ENCODE assay signal across 41 mouse cellular contexts in genomic region chr12:111182378-111182777, GRCm38 (mm10). TPM values are rescaled to one million over a fixed set of nuclear protein-coding genes. Genes with fewer than 3 reads are reported as not detected.
"Had no signal": no experiment of that assay in that cellular context is flagged by ENCODE, and none has a peak within 500 bp of the region (broad histone marks: within the 10 kb centered on the region; RNA-seq: fewer than 3 reads in every experiment).

No protein-coding gene starts in this region.

- ATAC-seq: hindbrain, postnatal 0 days; intestine, embryonic 16.5 days; liver, embryonic 12.5 days had no signal

- H3K27me3 ChIP-seq: heart, embryonic 12.5 days; hindbrain, embryonic 13.5 days; hindbrain, embryonic 15.5 days; kidney, embryonic 15.5 days; limb, embryonic 13.5 days; limb, embryonic 15.5 days; liver, embryonic 12.5 days had no signal

- H3K9me3 ChIP-seq: heart, embryonic 10.5 days; heart, embryonic 12.5 days; hindbrain, embryonic 13.5 days; hindbrain, embryonic 15.5 days; kidney, embryonic 15.5 days; limb, embryonic 13.5 days; limb, embryonic 15.5 days; liver, embryonic 12.5 days had no signal

- H3K4me1 ChIP-seq: limb, embryonic 13.5 days; limb, embryonic 15.5 days had no signal

- DNase-seq: gastrocnemius, adult 2 months; gastrocnemius, postnatal 10 days; gastrocnemius, postnatal 25 days; heart, adult 18-20 months; heart, postnatal 14 days; heart, postnatal 36 days; kidney, adult 11 months; kidney, adult 2 months; kidney, adult 9 months; kidney, postnatal 14 days; kidney, postnatal 36 days; layer of hippocampus, adult 9-11 months; layer of hippocampus, postnatal 36 days; left cerebral cortex, postnatal 4 days had no signal

- H3K4me2 ChIP-seq: heart, embryonic 12.5 days; hindbrain, embryonic 13.5 days; hindbrain, embryonic 15.5 days; kidney, embryonic 15.5 days; limb, embryonic 13.5 days; limb, embryonic 15.5 days; liver, embryonic 12.5 days had no signal

- H3K9ac ChIP-seq: heart, embryonic 12.5 days; hindbrain, embryonic 13.5 days; hindbrain, embryonic 15.5 days; kidney, embryonic 15.5 days; limb, embryonic 13.5 days; limb, embryonic 15.5 days; liver, embryonic 12.5 days had no signal

- H3K36me3 ChIP-seq: heart, embryonic 10.5 days; heart, embryonic 12.5 days; hindbrain, embryonic 13.5 days; hindbrain, embryonic 15.5 days; limb, embryonic 13.5 days; limb, embryonic 15.5 days had no signal

- H3K27ac ChIP-seq: gastrocnemius, adult 2 months; heart, embryonic 10.5 days; hindbrain, embryonic 13.5 days; hindbrain, embryonic 15.5 days; hindbrain, postnatal 0 days; kidney, embryonic 15.5 days; kidney, postnatal 0 days; limb, embryonic 13.5 days; limb, embryonic 15.5 days; liver, embryonic 12.5 days had no signal

- H3K4me3 ChIP-seq: gastrocnemius, adult 2 months; heart, embryonic 10.5 days; heart, embryonic 12.5 days; hindbrain, embryonic 13.5 days; hindbrain, embryonic 15.5 days; kidney, embryonic 15.5 days; limb, embryonic 13.5 days; limb, embryonic 15.5 days; liver, embryonic 12.5 days had no signal

RNA-seq across cellular contexts. Expression of gene 4930595D18Rik, which starts 1.9 kb away (rescaled TPM):
- total RNA-seq: gastrocnemius, postnatal 25 days; granulocyte monocyte progenitor cell, adult 5-6 weeks; heart, adult 18-20 months; heart, adult 8-10 months; heart, postnatal 14 days; heart, postnatal 36 days; hematopoietic stem cell, adult 5-6 weeks; hindbrain, postnatal 0 days; layer of hippocampus, adult 18-20 months; layer of hippocampus, adult 8-10 months; layer of hippocampus, postnatal 36 days; left cerebral cortex, adult 18-20 months; left cerebral cortex, adult 8-10 months; left cerebral cortex, postnatal 10 days; left cerebral cortex, postnatal 25 days; left cerebral cortex, postnatal 4 days; liver, adult 2 months had no signal
- polyA plus RNA-seq: heart, embryonic 10.5 days; heart, embryonic 12.5 days; heart, embryonic 14.5 days; heart, embryonic 16.5 days; hindbrain, embryonic 11.5 days; hindbrain, embryonic 15.5 days; hindbrain, postnatal 0 days; intestine, embryonic 14.5 days; intestine, embryonic 16.5 days; kidney, adult 2 months; kidney, embryonic 15.5 days; kidney, postnatal 0 days; large intestine, adult 2 months; limb, embryonic 11.5 days; limb, embryonic 13.5 days; limb, embryonic 15.5 days; liver, adult 2 months; liver, embryonic 12.5 days had no signal
